Mouse (Mus musculus) lung, embryonic 14.5 days (tissue): ENCODE data around the gene Snx32. TPM values are rescaled to one million over a fixed set of nuclear protein-coding genes. Genes with fewer than 3 reads are reported as not detected.
A peak's percentile ranks its signal among the peaks of the same experiment; 100 is the strongest.

ENCODE experiments used
- ATAC-seq: fragments of 200-750 bp; cut with Nextera tagmentation; 2 replicates; pipeline ENCODE4 v1.8.0; 2017; ENCODE audit warnings: mild to moderate bottlenecking, moderate TSS enrichment, moderate library complexity; ENCODE audit not compliant: insufficient read depth
- DNase-seq: peaks from one replicate; pipeline ENCODE4 v3.0.0-alpha.2; 2015
- H3K27ac ChIP-seq: fragments of 300-500 bp; sonication (generic); 2 replicates; pipeline ENCODE4 v1.5.1; 2014; ENCODE audit warnings: low read depth, mild to moderate bottlenecking, moderate library complexity
- H3K27me3 ChIP-seq: fragments of 300-500 bp; sonication (generic); 2 replicates; pipeline ENCODE4 v1.6.1; 2014; ENCODE audit warnings: low read length, control low read depth; ENCODE audit not compliant: insufficient read depth
- H3K36me3 ChIP-seq: fragments of 300-500 bp; sonication (generic); 2 replicates; pipeline ENCODE4 v1.6.1; 2014; ENCODE audit warnings: control low read depth; ENCODE audit not compliant: insufficient read depth
- H3K4me1 ChIP-seq: fragments of 300-500 bp; sonication (generic); 2 replicates; pipeline ENCODE4 v1.6.1; 2014; ENCODE audit warnings: antibody characterized with exemption, control low read depth; ENCODE audit not compliant: insufficient read depth
- H3K4me2 ChIP-seq: fragments of 300-500 bp; sonication (generic); 2 replicates; pipeline ENCODE4 v1.6.1; 2014; ENCODE audit warnings: mild to moderate bottlenecking
- H3K4me3 ChIP-seq: fragments of 300-500 bp; sonication (generic); 2 replicates; pipeline ENCODE4 v1.5.1; 2014; ENCODE audit warnings: low read depth, low read length
- H3K9ac ChIP-seq: fragments of 300-500 bp; sonication (generic); 2 replicates; pipeline ENCODE4 v1.6.1; 2014
- H3K9me3 ChIP-seq: fragments of 300-500 bp; sonication (generic); 2 replicates; pipeline ENCODE4 v1.6.1; 2016; ENCODE audit warnings: low read depth, low read length, control low read depth
- CTCF ChIP-seq: IDR thresholded peaks from 2 replicates; pipeline ENCODE4 v1.5.1; 2016; ENCODE audit warnings: antibody characterized with exemption, low read depth
- WGBS: fragments of 180-500 bp; shearing (Covaris S2); extraction: QIAGEN DNeasy Blood & Tissue Kit; methylation state at CpG from one replicate; pipeline ENCODE4 v1.1.7; 2014; 5-methylcytosine and 5-hydroxymethylcytosine counted together
- polyA plus RNA-seq: library from polyadenylated mRNA; unstranded; fragments of >200 nt; fragmentation: Nextera tagmentation; extraction: Ambion mirVana; gene quantifications from 2 replicates; pipeline ENCODE4 v1.2.1, GENCODE M21; 2014

Gene Snx32
- polyA plus RNA-seq, 1 experiment from 2014 or later: 6.7 TPM

- Histone ChIP-seq H3K4me3 (peak overlapping the region; percentile 64), H3K4me2 (peak overlapping the region; percentile 88), H3K9me3 (no peaks in the 10 kb centered on the region), H3K27ac (peak overlapping the region; percentile 86), H3K36me3 (peaks cover 30% of the 10 kb centered on the region), H3K4me1 (peaks cover 9% of the 10 kb centered on the region; the same call in 1 of the 2 replicates), H3K27me3 (peaks cover 2% of the 10 kb centered on the region; the same call in 1 of the 2 replicates), H3K9ac (peak overlapping the region; percentile 76)
- WGBS: under 1% methylated on average over 65 of the region's 68 CpGs
- TF ChIP-seq CTCF: no peak
- ATAC-seq (peak; percentile 74), DNase-seq (peak; percentile 79)
These were observed 35.9 kb downstream of the Snx32 start for GRCm38 (mm10) chr19:5474281-5475068.

- peaks cover 23% of the 10 kb centered on the region for H3K36me3 ChIP-seq
- DNase-seq (peak; percentile 96), ATAC-seq (peak; percentile 78)
- under 1% methylated on average over 22 of the region's 22 CpGs for WGBS
- peaks cover 9% of the 10 kb centered on the region; the same call in 1 of the 2 replicates for H3K4me1 ChIP-seq
- peak within 1 kb of the TSS; percentile 86 for H3K27ac ChIP-seq
- peaks cover 2% of the 10 kb centered on the region; the same call in 1 of the 2 replicates for H3K27me3 ChIP-seq
- H3K9ac ChIP-seq: peak within 1 kb of the TSS; percentile 76
- peak within 1 kb of the TSS; percentile 88 for H3K4me2 ChIP-seq
- 0 out of 2 replicates have a peak, but pooled peaks have one; percentile 24 for TF ChIP-seq CTCF
- H3K9me3 ChIP-seq: no peaks in the 10 kb centered on the region
- H3K4me3 ChIP-seq: peak within 1 kb of the TSS; percentile 64
These were observed 36.6 kb downstream of the Snx32 start, which contains the start of gene Efemp2 for GRCm38 (mm10) chr19:5473720-5474119. TSS of gene Efemp2 (plus strand) at chr19:5473954.

- ATAC-seq (no peak), DNase-seq (no peak)
- no peaks in the 10 kb centered on the region for H3K9me3 ChIP-seq
- peak overlapping the region; percentile 86; the same call in 1 of the 2 replicates for H3K27ac ChIP-seq
- no peak overlapping the region for H3K9ac ChIP-seq
- H3K27me3 ChIP-seq: peaks cover 2% of the 10 kb centered on the region; the same call in 1 of the 2 replicates
- peak; percentile 28; the same call in 1 of the 2 replicates for TF ChIP-seq CTCF
- 77% methylated on average over 3 of the region's 3 CpGs for WGBS
- peaks cover 9% of the 10 kb centered on the region; the same call in 1 of the 2 replicates for H3K4me1 ChIP-seq
- H3K36me3 ChIP-seq: peaks cover 15% of the 10 kb centered on the region
- peak overlapping the region; percentile 88; the same call in 1 of the 2 replicates for H3K4me2 ChIP-seq
- H3K4me3 ChIP-seq: no peak overlapping the region
These were observed 37.5 kb downstream of the Snx32 start for GRCm38 (mm10) chr19:5472857-5473256.

- H3K27me3 ChIP-seq: peaks cover 2% of the 10 kb centered on the region; the same call in 1 of the 2 replicates
- H3K9me3 ChIP-seq: no peaks in the 10 kb centered on the region
- peaks cover 9% of the 10 kb centered on the region; the same call in 1 of the 2 replicates for H3K4me1 ChIP-seq
- TF ChIP-seq CTCF: no peak
- H3K4me2 ChIP-seq: no peak overlapping the region
- ATAC-seq (no peak), DNase-seq (no peak)
- H3K4me3 ChIP-seq: no peak overlapping the region
- no peak overlapping the region for H3K27ac ChIP-seq
- no peak overlapping the region for H3K9ac ChIP-seq
- H3K36me3 ChIP-seq: peaks cover 12% of the 10 kb centered on the region
- 38% methylated on average over 5 of the region's 5 CpGs for WGBS
These were observed 38.5 kb downstream of the Snx32 start for GRCm38 (mm10) chr19:5471846-5472245.

- Histone ChIP-seq H3K4me3 (no peak within 1 kb of the TSS), H3K9ac (no peak within 1 kb of the TSS), H3K27ac (no peak within 1 kb of the TSS), H3K4me2 (no peak within 1 kb of the TSS), H3K4me1 (no peaks in the 10 kb centered on the region), H3K9me3 (no peaks in the 10 kb centered on the region), H3K36me3 (peaks cover 39% of the 10 kb centered on the region), H3K27me3 (peaks cover 2% of the 10 kb centered on the region; the same call in 1 of the 2 replicates)
- TF ChIP-seq CTCF: no peak
- no peak for ATAC-seq
- WGBS: 45% methylated on average over 5 of the region's 5 CpGs
- no peak for DNase-seq
These were observed 42.0 kb downstream of the Snx32 start, which contains the start of gene Ctsw for GRCm38 (mm10) chr19:5468374-5468773. TSS of gene Ctsw (minus strand) at chr19:5468507.

GRCm38 (mm10) chr19:5466916-5467500, 43.3 kb downstream of the Snx32 start:
- Histone ChIP-seq H3K27ac (no peak overlapping the region), H3K9ac (no peak overlapping the region), H3K4me3 (no peak overlapping the region), H3K36me3 (peaks cover 52% of the 10 kb centered on the region), H3K27me3 (peaks cover 2% of the 10 kb centered on the region; the same call in 1 of the 2 replicates), H3K4me1 (no peaks in the 10 kb centered on the region), H3K9me3 (no peaks in the 10 kb centered on the region), H3K4me2 (no peak overlapping the region)
- WGBS: 92% methylated on average over 6 of the region's 6 CpGs
- no peak for TF ChIP-seq CTCF
- DNase-seq (no peak), ATAC-seq (no peak)

GRCm38 (mm10) chr19:5465037-5465436, 45.3 kb downstream of the Snx32 start:
- Histone ChIP-seq H3K9me3 (no peaks in the 10 kb centered on the region), H3K4me2 (no peak overlapping the region), H3K27ac (no peak overlapping the region), H3K4me3 (no peak overlapping the region), H3K4me1 (peaks cover 5% of the 10 kb centered on the region; the same call in 1 of the 2 replicates), H3K9ac (no peak overlapping the region), H3K36me3 (peaks cover 55% of the 10 kb centered on the region), H3K27me3 (peaks cover under 1% of the 10 kb centered on the region; the same call in 1 of the 2 replicates)
- 92% methylated on average over 8 of the region's 8 CpGs for WGBS
- no peak for ATAC-seq
- DNase-seq: no peak
- no peak for TF ChIP-seq CTCF
